Mouse (Mus musculus) neutrophil, adult 83 days (primary cell): ENCODE results near the gene Pappa. TPM values are rescaled to one million over a fixed set of nuclear protein-coding genes. Genes with fewer than 3 reads are reported as not detected.

Experiments
- total RNA-seq, 2 experiments: library from RNA; stranded (reverse); gene quantifications; one replicate each; pipeline ENCODE4 v1.2.4; 2023

Gene Pappa
- not detected for total RNA-seq

GRCm38 (mm10) chr4:65123741-65124224, at the start of gene Pappa:
TSS of gene Pappa (plus strand) at chr4:65124174.

